Mouse (Mus musculus) hindbrain, embryonic 11.5 days (tissue): ENCODE results near the gene Zc3h14. TPM values are rescaled to one million over a fixed set of nuclear protein-coding genes. Genes with fewer than 3 reads are reported as not detected.
A peak's percentile ranks its signal among the peaks of the same experiment; 100 is the strongest.

Source experiments
- ATAC-seq: fragments of 200-750 bp; cut with Nextera tagmentation; 2 replicates; pipeline ENCODE4 v1.8.0; 2017; ENCODE audit warnings: mild to moderate bottlenecking, moderate TSS enrichment, moderate library complexity; ENCODE audit not compliant: low FRiP score
- DNase-seq: peaks from one replicate; pipeline ENCODE4 v3.0.0-alpha.2; 2015; ENCODE audit warnings: low spot score
- H3K27ac ChIP-seq: fragments of 300-500 bp; sonication (generic); 2 replicates; pipeline ENCODE4 v1.5.1; 2014; ENCODE audit warnings: mild to moderate bottlenecking, low read depth, low read length
- H3K27me3 ChIP-seq: fragments of 300-500 bp; sonication (generic); 2 replicates; pipeline ENCODE4 v1.6.1; 2014; ENCODE audit warnings: mild to moderate bottlenecking, low read length, moderate library complexity, mixed read lengths; ENCODE audit not compliant: control insufficient read depth, insufficient read depth
- H3K36me3 ChIP-seq: fragments of 300-500 bp; sonication (generic); 2 replicates; pipeline ENCODE4 v1.6.1; 2014; ENCODE audit warnings: mild to moderate bottlenecking, low read length, moderate library complexity, mixed read lengths; ENCODE audit not compliant: control insufficient read depth, insufficient read depth
- H3K4me1 ChIP-seq: fragments of 300-500 bp; sonication (generic); replicated peaks from 2 replicates; pipeline ENCODE4 v1.6.1; 2014; ENCODE audit warnings: low read length, mixed read lengths; ENCODE audit not compliant: control insufficient read depth, insufficient read depth
- H3K4me2 ChIP-seq: fragments of 300-500 bp; sonication (generic); replicated peaks from 2 replicates; pipeline ENCODE4 v1.6.1; 2014; ENCODE audit warnings: mild to moderate bottlenecking, low read depth, low read length
- H3K4me3 ChIP-seq: fragments of 300-500 bp; sonication (generic); 2 replicates; pipeline ENCODE4 v1.5.1; 2014; ENCODE audit warnings: low read depth, low read length
- H3K9ac ChIP-seq: fragments of 300-500 bp; sonication (generic); 2 replicates; pipeline ENCODE4 v1.6.1; 2014; ENCODE audit warnings: low read depth, low read length
- H3K9me3 ChIP-seq: fragments of 300-500 bp; sonication (generic); 2 replicates; pipeline ENCODE4 v1.6.1; 2016; ENCODE audit warnings: low read length; ENCODE audit not compliant: control insufficient read depth
- WGBS: fragments of 180-500 bp; shearing (Covaris S2); extraction: QIAGEN DNeasy Blood & Tissue Kit; methylation state at CpG from one replicate; pipeline ENCODE4 v1.1.7; 2014; 5-methylcytosine and 5-hydroxymethylcytosine counted together
- polyA plus RNA-seq: library from polyadenylated mRNA; unstranded; fragments of >200 nt; fragmentation: Nextera tagmentation; extraction: Ambion mirVana; gene quantifications from 2 replicates; pipeline ENCODE4 v1.2.1, GENCODE M21; 2014

Zc3h14 gene
- polyA plus RNA-seq, result 165 and 169 TPM in 2 replicates

GRCm38 (mm10) chr12:98746746-98747379 is at the start of gene Zc3h14:
Gene Zc3h14 (plus strand): TSS chr12:98746964.
- DNase-seq (peak; percentile 99), ATAC-seq (peak; percentile 93)
- Histone ChIP-seq H3K27ac (peak within 1 kb of the TSS; percentile 88), H3K4me1 (no peaks in the 10 kb centered on the region), H3K27me3 (no peaks in the 10 kb centered on the region), H3K9ac (peak within 1 kb of the TSS; percentile 92), H3K4me2 (peak within 1 kb of the TSS; percentile 62), H3K36me3 (no peaks in the 10 kb centered on the region), H3K4me3 (peak within 1 kb of the TSS; percentile 92), H3K9me3 (no peaks in the 10 kb centered on the region)
- WGBS, result under 1% methylated on average over 78 of the region's 87 CpGs

GRCm38 (mm10) chr12:98697202-98697601 is 49.6 kb upstream of the Zc3h14 start:
- no peak for ATAC-seq
- 92% methylated on average over 5 of the region's 5 CpGs for WGBS
- Histone ChIP-seq H3K9me3 (no peaks in the 10 kb centered on the region), H3K4me1 (no peaks in the 10 kb centered on the region), H3K36me3 (no peaks in the 10 kb centered on the region), H3K27me3 (no peaks in the 10 kb centered on the region), H3K4me3 (no peak overlapping the region), H3K27ac (no peak overlapping the region), H3K4me2 (no peak overlapping the region), H3K9ac (no peak overlapping the region)
- no peak for DNase-seq

- Histone ChIP-seq H3K9ac (no peak overlapping the region), H3K4me3 (no peak overlapping the region), H3K4me1 (no peaks in the 10 kb centered on the region), H3K27me3 (no peaks in the 10 kb centered on the region), H3K36me3 (no peaks in the 10 kb centered on the region), H3K9me3 (no peaks in the 10 kb centered on the region), H3K27ac (no peak overlapping the region), H3K4me2 (no peak overlapping the region)
- DNase-seq, result no peak
- ATAC-seq, result no peak
- WGBS, result 87% methylated on average over 9 of the region's 9 CpGs
These were observed 45.2 kb upstream of the Zc3h14 start for GRCm38 (mm10) chr12:98701564-98701963.

- no peaks in the 10 kb centered on the region for H3K36me3 ChIP-seq
- no peak overlapping the region for H3K27ac ChIP-seq
- H3K4me1 ChIP-seq, result no peaks in the 10 kb centered on the region
- H3K9me3 ChIP-seq, result no peaks in the 10 kb centered on the region
- DNase-seq (no peak), ATAC-seq (no peak)
- no peak overlapping the region for H3K4me2 ChIP-seq
- H3K4me3 ChIP-seq, result no peak overlapping the region
- no peaks in the 10 kb centered on the region for H3K27me3 ChIP-seq
- 86% methylated on average over 2 of the region's 2 CpGs for WGBS
- no peak overlapping the region for H3K9ac ChIP-seq
These were observed 43.2 kb upstream of the Zc3h14 start for GRCm38 (mm10) chr12:98703554-98703953.

GRCm38 (mm10) chr12:98703961-98704360 is 42.8 kb upstream of the Zc3h14 start:
- no peaks in the 10 kb centered on the region for H3K27me3 ChIP-seq
- no peak overlapping the region for H3K4me2 ChIP-seq
- WGBS, result 80% methylated on average over 10 of the region's 10 CpGs
- no peak overlapping the region for H3K27ac ChIP-seq
- no peak overlapping the region for H3K4me3 ChIP-seq
- H3K4me1 ChIP-seq, result no peaks in the 10 kb centered on the region
- ATAC-seq (no peak), DNase-seq (no peak)
- no peak overlapping the region for H3K9ac ChIP-seq
- H3K36me3 ChIP-seq, result no peaks in the 10 kb centered on the region
- no peaks in the 10 kb centered on the region for H3K9me3 ChIP-seq

GRCm38 (mm10) chr12:98712819-98713218 is 33.9 kb upstream of the Zc3h14 start:
- WGBS, result 67% methylated on average over 6 of the region's 6 CpGs
- Histone ChIP-seq H3K27ac (no peak overlapping the region), H3K4me1 (no peaks in the 10 kb centered on the region), H3K4me2 (no peak overlapping the region), H3K9ac (no peak overlapping the region), H3K36me3 (no peaks in the 10 kb centered on the region), H3K9me3 (no peaks in the 10 kb centered on the region), H3K4me3 (no peak overlapping the region), H3K27me3 (no peaks in the 10 kb centered on the region)
- ATAC-seq (no peak), DNase-seq (no peak)

- H3K9me3 ChIP-seq, result no peaks in the 10 kb centered on the region
- 63% methylated on average over 7 of the region's 7 CpGs for WGBS
- no peak overlapping the region for H3K27ac ChIP-seq
- DNase-seq (peak; percentile 14), ATAC-seq (no peak)
- H3K4me3 ChIP-seq, result no peak overlapping the region
- H3K36me3 ChIP-seq, result no peaks in the 10 kb centered on the region
- H3K4me1 ChIP-seq, result no peaks in the 10 kb centered on the region
- no peak overlapping the region for H3K4me2 ChIP-seq
- H3K27me3 ChIP-seq, result no peaks in the 10 kb centered on the region
- H3K9ac ChIP-seq, result no peak overlapping the region
These were observed 33.1 kb upstream of the Zc3h14 start for GRCm38 (mm10) chr12:98713621-98714103.

GRCm38 (mm10) chr12:98714757-98715156 is 32.0 kb upstream of the Zc3h14 start:
- DNase-seq (no peak), ATAC-seq (no peak)
- no peaks in the 10 kb centered on the region for H3K27me3 ChIP-seq
- no peak overlapping the region for H3K9ac ChIP-seq
- no peaks in the 10 kb centered on the region for H3K36me3 ChIP-seq
- WGBS, result 24% methylated on average over 11 of the region's 11 CpGs
- no peaks in the 10 kb centered on the region for H3K4me1 ChIP-seq
- no peak overlapping the region for H3K4me3 ChIP-seq
- no peak overlapping the region for H3K27ac ChIP-seq
- H3K9me3 ChIP-seq, result no peaks in the 10 kb centered on the region
- no peak overlapping the region for H3K4me2 ChIP-seq

GRCm38 (mm10) chr12:98716142-98716541 is 30.6 kb upstream of the Zc3h14 start:
- 92% methylated on average over 2 of the region's 2 CpGs for WGBS
- H3K4me2 ChIP-seq, result no peak overlapping the region

More at GRCm38 (mm10) chr12:98716142-98716541, 30.6 kb upstream of the Zc3h14 start:
- Histone ChIP-seq H3K27ac (no peak overlapping the region), H3K4me3 (no peak overlapping the region), H3K36me3 (no peaks in the 10 kb centered on the region), H3K9ac (no peak overlapping the region), H3K27me3 (no peaks in the 10 kb centered on the region), H3K4me1 (no peaks in the 10 kb centered on the region), H3K9me3 (no peaks in the 10 kb centered on the region)
- DNase-seq (no peak), ATAC-seq (no peak)
